Mouse (Mus musculus) liver, embryonic 12.5 days (tissue): ENCODE data around the gene Ppp1r9b. TPM values are rescaled to one million over a fixed set of nuclear protein-coding genes. Genes with fewer than 3 reads are reported as not detected.

ENCODE experiments used
- ATAC-seq: fragments of 200-750 bp; cut with Nextera tagmentation; 2 replicates; pipeline ENCODE4 v1.8.0; 2017; ENCODE audit warnings: moderate number of reproducible peaks, mild to moderate bottlenecking, moderate library complexity
- H3K27ac ChIP-seq: fragments of 300-500 bp; sonication (generic); 2 replicates; pipeline ENCODE4 v1.5.1; 2016; ENCODE audit warnings: mild to moderate bottlenecking
- H3K27me3 ChIP-seq: fragments of 300-500 bp; sonication (generic); replicated peaks from 2 replicates; pipeline ENCODE4 v1.6.1; 2016; ENCODE audit warnings: mild to moderate bottlenecking, moderate library complexity
- H3K36me3 ChIP-seq: fragments of 300-500 bp; sonication (generic); 2 replicates; pipeline ENCODE4 v1.6.1; 2016; ENCODE audit warnings: mild to moderate bottlenecking, moderate library complexity
- H3K4me1 ChIP-seq: fragments of 300-500 bp; sonication (generic); 2 replicates; pipeline ENCODE4 v1.6.1; 2016
- H3K4me2 ChIP-seq: fragments of 300-500 bp; sonication (generic); 2 replicates; pipeline ENCODE4 v1.6.1; 2016; ENCODE audit warnings: mild to moderate bottlenecking, moderate library complexity
- H3K4me3 ChIP-seq: fragments of 300-500 bp; sonication (generic); 2 replicates; pipeline ENCODE4 v1.5.1; 2016; ENCODE audit warnings: mild to moderate bottlenecking, moderate library complexity
- H3K9ac ChIP-seq: fragments of 300-500 bp; sonication (generic); 2 replicates; pipeline ENCODE4 v1.6.1; 2016; ENCODE audit warnings: mild to moderate bottlenecking, moderate library complexity
- H3K9me3 ChIP-seq: fragments of 300-500 bp; sonication (generic); replicated peaks from 2 replicates; pipeline ENCODE4 v1.6.1; 2016; ENCODE audit warnings: mild to moderate bottlenecking, moderate library complexity
- WGBS: fragments of 180-500 bp; shearing (Covaris S2); methylation state at CpG from one replicate; pipeline ENCODE4 v1.1.7; 2016; ENCODE audit not compliant: insufficient replicate concordance; 5-methylcytosine and 5-hydroxymethylcytosine counted together
- polyA plus RNA-seq: library from polyadenylated mRNA; unstranded; fragments of >200 nt; fragmentation: Nextera tagmentation; extraction: Ambion mirVana; gene quantifications from 2 replicates; pipeline ENCODE4 v1.2.1, GENCODE M21; 2016

The Ppp1r9b gene
- polyA plus RNA-seq, result 13.4 and 14.1 TPM in 2 replicates

DNA sequence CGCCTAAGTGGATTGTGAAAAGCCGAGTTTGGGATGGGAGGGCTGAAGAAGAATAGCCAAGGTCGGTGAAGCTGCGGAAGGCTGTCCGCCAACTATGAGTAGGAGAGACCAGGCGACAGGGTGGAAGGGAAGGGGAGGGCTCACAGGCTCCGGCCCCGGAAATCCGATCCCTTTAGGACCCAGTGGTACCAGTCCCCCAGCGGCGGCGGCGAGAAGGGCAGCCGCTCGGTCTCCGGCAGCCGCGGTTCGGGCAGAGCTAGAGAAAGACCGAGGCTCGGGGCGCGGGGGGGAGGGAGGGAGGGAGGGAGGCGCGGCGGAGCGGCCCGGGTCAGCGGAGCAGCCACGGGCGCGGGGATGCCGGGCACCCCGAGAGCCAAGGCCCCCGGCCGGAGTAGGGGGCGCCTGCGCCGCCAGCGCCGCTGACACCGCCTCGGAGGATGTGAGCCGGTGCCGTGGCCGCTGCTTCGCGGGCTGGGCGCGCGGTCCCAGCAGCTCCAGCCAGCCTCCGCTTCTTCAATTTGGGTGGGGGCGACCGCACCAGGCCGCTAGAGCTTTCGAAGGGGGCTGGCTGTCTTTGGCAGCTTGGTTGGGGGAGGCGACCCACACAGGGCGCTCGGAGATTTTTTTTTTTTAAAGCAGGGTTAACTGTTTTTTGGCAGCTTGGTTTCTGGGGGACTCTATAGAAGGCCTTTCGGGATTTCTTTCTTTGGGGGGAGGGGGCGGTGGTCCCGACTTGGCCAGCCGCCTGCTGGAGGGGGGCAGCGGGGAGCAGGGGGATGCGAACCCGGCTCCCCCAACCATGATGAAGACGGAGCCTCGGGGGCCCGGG lies at the start of gene Ppp1r9b:
Gene Ppp1r9b (plus strand): TSS at position 287 of the 829 bp plus-strand sequence.
- WGBS, result under 1% methylated on average over 41 of the region's 69 CpGs
- peak; percentile 84 for ATAC-seq

DNA sequence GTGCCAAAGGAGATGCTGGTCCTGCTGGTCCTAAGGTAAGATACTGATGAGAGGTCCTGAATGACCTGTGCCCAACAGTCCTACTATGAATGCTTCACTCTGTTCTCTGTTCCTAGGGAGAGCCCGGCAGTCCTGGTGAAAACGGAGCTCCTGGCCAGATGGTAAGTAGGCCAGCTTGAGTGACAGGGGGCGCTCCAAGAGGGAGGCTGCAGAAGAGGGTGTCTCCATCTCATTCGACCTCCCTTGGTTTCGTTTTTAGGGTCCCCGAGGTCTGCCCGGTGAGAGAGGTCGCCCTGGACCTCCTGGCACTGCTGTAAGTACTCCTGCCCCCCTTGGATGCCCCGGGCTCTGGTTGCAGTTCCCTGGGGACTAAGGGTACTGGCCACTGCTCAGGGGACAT lies 49.7 kb upstream of the Ppp1r9b start:
- ATAC-seq, result no peak
- H3K4me1 ChIP-seq, result peaks cover 14% of the 10 kb centered on the region
- H3K4me3 ChIP-seq, result no peak overlapping the region
- peak overlapping the region; percentile 12 for H3K4me2 ChIP-seq
- H3K9me3 ChIP-seq, result no peaks in the 10 kb centered on the region
- WGBS, result 13% methylated on average over 9 of the region's 9 CpGs
- H3K27ac ChIP-seq, result no peak overlapping the region
- peaks cover 97% of the 10 kb centered on the region for H3K27me3 ChIP-seq
- H3K36me3 ChIP-seq, result no peaks in the 10 kb centered on the region
- H3K9ac ChIP-seq, result no peak overlapping the region

More for the DNA sequence above, at the start of gene Ppp1r9b:
- H3K9ac ChIP-seq, result peak within 1 kb of the TSS; percentile 95
- no peaks in the 10 kb centered on the region for H3K27me3 ChIP-seq
- H3K4me1 ChIP-seq, result peaks cover 86% of the 10 kb centered on the region
- no peaks in the 10 kb centered on the region for H3K9me3 ChIP-seq
- peaks cover 26% of the 10 kb centered on the region for H3K36me3 ChIP-seq
- H3K4me3 ChIP-seq, result peak within 1 kb of the TSS; percentile 86
- H3K27ac ChIP-seq, result peak within 1 kb of the TSS; percentile 90
- peak within 1 kb of the TSS; percentile 94 for H3K4me2 ChIP-seq

DNA sequence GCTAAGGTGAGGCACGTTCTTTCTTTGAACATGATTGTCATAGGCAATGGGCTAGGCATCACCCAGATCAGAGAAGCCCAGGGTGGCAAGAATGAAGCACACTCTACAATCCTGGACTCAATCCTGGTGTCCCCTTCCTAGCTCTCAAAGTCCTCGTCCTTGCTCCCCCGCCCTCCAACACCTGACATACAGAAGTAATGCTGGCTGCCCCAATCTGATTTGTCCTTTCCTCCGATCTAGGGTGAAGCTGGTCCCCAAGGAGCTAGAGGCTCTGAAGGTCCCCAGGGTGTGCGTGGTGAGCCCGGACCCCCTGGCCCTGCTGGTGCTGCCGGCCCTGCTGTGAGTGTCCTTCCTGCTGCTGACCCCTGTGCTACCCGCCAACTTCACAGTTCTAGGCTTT lies 49.1 kb upstream of the Ppp1r9b start:
- no peak overlapping the region for H3K4me3 ChIP-seq
- 55% methylated on average over 8 of the region's 8 CpGs for WGBS
- no peak overlapping the region for H3K9ac ChIP-seq
- H3K27me3 ChIP-seq, result peaks cover 96% of the 10 kb centered on the region
- no peak overlapping the region for H3K27ac ChIP-seq
- no peak overlapping the region for H3K4me2 ChIP-seq
- peaks cover 11% of the 10 kb centered on the region for H3K4me1 ChIP-seq
- H3K36me3 ChIP-seq, result no peaks in the 10 kb centered on the region
- no peaks in the 10 kb centered on the region for H3K9me3 ChIP-seq
- no peak for ATAC-seq

DNA sequence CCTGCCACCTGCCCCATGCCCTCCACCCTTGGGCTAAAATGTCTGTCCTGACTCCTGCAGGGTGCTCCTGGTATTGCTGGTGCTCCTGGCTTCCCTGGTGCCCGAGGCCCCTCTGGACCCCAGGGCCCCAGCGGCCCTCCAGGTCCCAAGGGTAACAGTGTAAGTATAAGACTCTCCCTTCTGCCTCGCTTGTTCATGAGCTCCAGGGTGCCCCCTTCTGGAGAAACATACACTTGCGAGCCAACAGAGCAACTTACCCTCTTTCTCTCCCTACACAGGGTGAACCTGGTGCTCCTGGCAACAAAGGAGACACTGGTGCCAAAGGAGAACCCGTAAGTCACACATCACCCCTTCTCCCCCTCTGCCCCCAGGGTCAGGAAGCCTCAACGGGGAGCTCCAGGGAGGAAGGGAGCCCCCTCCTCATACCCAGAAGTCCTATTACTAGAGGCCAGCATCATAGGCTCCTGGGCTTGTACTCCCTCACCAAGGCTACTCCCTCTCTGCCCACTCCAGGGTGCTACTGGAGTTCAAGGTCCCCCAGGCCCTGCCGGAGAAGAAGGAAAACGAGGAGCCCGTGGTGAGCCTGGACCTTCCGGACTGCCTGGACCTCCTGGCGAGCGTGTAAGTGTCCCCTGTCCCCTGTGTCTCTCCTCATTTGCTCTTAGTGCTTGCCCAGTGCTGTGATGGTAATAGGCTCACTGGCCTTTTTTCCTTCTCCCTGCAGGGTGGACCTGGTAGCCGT lies 48.4 kb upstream of the Ppp1r9b start:
- WGBS, result 32% methylated on average over 13 of the region's 13 CpGs
- H3K9ac ChIP-seq, result no peak overlapping the region
- no peak for ATAC-seq
- H3K36me3 ChIP-seq, result no peaks in the 10 kb centered on the region
- no peak overlapping the region for H3K4me3 ChIP-seq
- H3K27ac ChIP-seq, result 0 out of 2 replicates have a peak overlapping the region, but pooled peaks have one; percentile 19
- H3K4me1 ChIP-seq, result peaks cover 5% of the 10 kb centered on the region
- H3K27me3 ChIP-seq, result peaks cover 98% of the 10 kb centered on the region
- no peak overlapping the region for H3K4me2 ChIP-seq
- H3K9me3 ChIP-seq, result no peaks in the 10 kb centered on the region

DNA sequence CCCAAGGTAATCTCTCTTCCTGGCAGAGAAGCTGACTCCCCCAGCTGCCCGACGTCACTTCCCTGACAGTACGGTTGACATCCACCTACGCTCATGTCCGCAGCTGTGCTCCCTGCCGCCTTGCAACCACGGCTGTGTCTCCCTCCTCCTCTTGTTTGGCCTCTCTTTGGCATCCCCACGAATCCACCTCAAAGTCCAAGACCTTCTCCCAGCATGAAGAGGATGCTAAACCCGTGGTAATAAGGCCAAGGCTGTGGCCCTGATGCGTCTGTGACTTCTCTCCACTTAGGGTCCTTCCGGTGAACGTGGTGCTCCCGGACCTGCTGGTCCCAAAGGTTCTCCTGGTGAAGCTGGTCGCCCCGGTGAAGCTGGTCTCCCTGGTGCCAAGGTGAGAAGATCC lies 47.8 kb upstream of the Ppp1r9b start:
- H3K4me2 ChIP-seq, result no peak overlapping the region
- no peak for ATAC-seq
- no peaks in the 10 kb centered on the region for H3K36me3 ChIP-seq
- H3K9me3 ChIP-seq, result no peaks in the 10 kb centered on the region
- no peaks in the 10 kb centered on the region for H3K4me1 ChIP-seq
- no peak overlapping the region for H3K4me3 ChIP-seq
- 0 out of 2 replicates have a peak overlapping the region, but pooled peaks have one; percentile 19 for H3K27ac ChIP-seq
- peaks cover 97% of the 10 kb centered on the region for H3K27me3 ChIP-seq
- WGBS, result 57% methylated on average over 15 of the region's 15 CpGs
- no peak overlapping the region for H3K9ac ChIP-seq

DNA sequence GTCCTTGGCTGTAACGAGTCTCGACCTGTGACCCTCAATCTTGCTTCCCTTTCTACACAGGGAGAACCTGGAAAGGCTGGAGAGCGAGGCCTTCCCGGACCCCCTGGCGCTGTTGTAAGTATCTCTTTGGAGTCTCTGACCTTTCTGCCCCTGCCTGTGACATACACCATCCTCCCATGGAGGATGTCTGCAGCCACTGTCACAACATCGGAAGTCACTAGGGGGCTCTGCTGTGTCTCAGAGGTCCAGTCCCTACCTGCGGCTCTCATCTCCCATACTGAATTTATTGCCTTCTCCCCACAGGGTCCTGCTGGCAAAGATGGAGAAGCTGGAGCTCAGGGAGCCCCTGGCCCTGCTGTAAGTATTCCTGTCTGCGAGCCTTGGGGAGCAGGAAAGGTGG lies 46.5 kb upstream of the Ppp1r9b start:
- no peaks in the 10 kb centered on the region for H3K36me3 ChIP-seq
- no peaks in the 10 kb centered on the region for H3K4me1 ChIP-seq
- H3K4me2 ChIP-seq, result no peak overlapping the region
- H3K9me3 ChIP-seq, result no peaks in the 10 kb centered on the region
- WGBS, result 32% methylated on average over 8 of the region's 8 CpGs
- H3K4me3 ChIP-seq, result no peak overlapping the region
- H3K9ac ChIP-seq, result no peak overlapping the region
- ATAC-seq, result no peak
- H3K27me3 ChIP-seq, result peaks cover 92% of the 10 kb centered on the region
- peak overlapping the region; percentile 9; the same call in 1 of the 2 replicates for H3K27ac ChIP-seq

DNA sequence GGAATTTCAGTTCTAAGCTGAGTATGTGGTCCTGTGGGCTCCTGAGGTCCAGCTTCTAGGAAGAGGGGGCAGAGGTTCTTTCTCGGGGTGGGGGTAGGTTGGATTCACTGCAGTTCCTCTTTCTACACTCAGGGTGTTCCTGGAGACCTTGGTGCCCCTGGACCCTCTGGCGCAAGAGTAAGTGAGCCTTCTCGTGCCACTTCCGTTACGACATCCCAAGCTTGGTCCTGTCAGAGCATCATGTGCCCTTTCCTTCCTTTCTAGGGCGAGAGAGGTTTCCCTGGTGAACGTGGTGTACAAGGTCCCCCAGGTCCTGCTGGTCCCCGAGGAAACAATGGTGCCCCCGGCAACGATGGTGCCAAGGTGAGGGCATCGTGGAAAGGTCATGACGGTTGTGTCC lies 45.6 kb upstream of the Ppp1r9b start:
- Histone ChIP-seq H3K27me3 (peaks cover 90% of the 10 kb centered on the region), H3K9ac (no peak overlapping the region), H3K4me3 (no peak overlapping the region), H3K9me3 (no peaks in the 10 kb centered on the region), H3K4me1 (no peaks in the 10 kb centered on the region), H3K27ac (no peak overlapping the region), H3K36me3 (no peaks in the 10 kb centered on the region), H3K4me2 (no peak overlapping the region)
- ATAC-seq, result no peak
- WGBS, result 57% methylated on average over 12 of the region's 12 CpGs

DNA sequence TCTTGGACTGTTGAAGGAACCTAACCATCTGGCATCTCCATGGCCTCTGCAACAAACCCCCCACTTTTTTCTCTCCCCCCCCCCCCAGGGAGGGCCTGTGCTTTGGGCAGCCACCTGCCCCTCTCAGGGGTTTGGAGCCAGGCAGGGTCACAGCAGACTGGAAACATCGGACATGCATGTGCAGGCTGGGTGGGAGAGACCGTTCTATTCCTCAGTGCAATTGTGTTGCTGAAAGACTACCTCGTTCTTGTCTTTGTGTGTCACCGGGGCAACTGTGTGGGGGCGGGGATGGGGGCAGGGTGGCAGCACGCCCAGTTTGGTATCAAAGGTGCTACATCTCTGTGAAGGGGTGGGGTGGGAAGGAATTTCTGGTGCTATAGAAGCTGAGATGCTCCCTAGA lies 38.7 kb upstream of the Ppp1r9b start:
- WGBS, result 15% methylated on average over 6 of the region's 6 CpGs
- no peaks in the 10 kb centered on the region for H3K9me3 ChIP-seq
- no peak overlapping the region for H3K27ac ChIP-seq
- H3K4me2 ChIP-seq, result no peak overlapping the region
- H3K4me3 ChIP-seq, result no peak overlapping the region
- no peak for ATAC-seq
- no peak overlapping the region for H3K9ac ChIP-seq
- H3K27me3 ChIP-seq, result peaks cover 58% of the 10 kb centered on the region
- no peaks in the 10 kb centered on the region for H3K4me1 ChIP-seq
- H3K36me3 ChIP-seq, result no peaks in the 10 kb centered on the region

DNA sequence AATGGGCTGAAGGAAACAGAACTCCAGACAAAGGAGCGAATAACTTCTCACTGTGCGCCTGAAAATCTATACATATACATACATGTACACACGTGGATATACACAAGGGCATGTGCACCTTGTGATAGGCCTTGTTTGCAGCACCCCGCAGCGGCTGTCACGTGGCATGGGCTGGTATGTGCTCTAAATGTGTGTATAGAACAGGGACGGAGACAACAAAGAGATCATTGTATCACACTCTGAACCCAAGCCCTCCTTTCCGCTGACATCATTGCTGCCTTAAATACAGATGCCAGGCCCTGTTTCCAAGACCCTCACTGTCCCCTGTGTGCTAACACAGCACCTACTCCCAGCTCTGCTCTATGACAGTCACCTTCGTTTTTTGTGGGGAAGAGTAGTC lies 35.7 kb upstream of the Ppp1r9b start:
- Histone ChIP-seq H3K4me2 (no peak overlapping the region), H3K4me3 (no peak overlapping the region), H3K36me3 (no peaks in the 10 kb centered on the region), H3K9ac (no peak overlapping the region), H3K27ac (no peak overlapping the region), H3K9me3 (no peaks in the 10 kb centered on the region), H3K27me3 (peaks cover 49% of the 10 kb centered on the region), H3K4me1 (peaks cover 9% of the 10 kb centered on the region; the same call in 1 of the 2 replicates)
- no peak for ATAC-seq
- 70% methylated on average over 9 of the region's 9 CpGs for WGBS

DNA sequence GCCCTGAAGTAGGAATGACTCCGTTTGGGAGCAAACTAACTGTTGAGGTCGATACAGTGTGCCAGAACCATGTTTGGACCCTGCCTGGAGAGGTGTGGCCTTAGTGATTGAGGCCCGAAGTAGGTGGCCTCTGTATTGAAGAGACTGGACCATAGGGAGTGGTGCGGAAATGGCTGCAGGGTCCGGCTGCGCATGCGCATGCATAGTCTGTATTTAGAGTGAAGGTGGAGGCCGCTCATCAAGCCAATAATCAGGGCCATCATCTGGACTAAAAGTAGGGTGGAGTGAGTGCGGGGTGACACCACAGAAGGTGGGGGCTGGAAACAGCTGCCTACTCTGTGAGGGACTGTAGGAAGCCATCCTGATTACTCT lies 33.2 kb upstream of the Ppp1r9b start:
- Histone ChIP-seq H3K4me3 (no peak overlapping the region), H3K9ac (no peak overlapping the region), H3K36me3 (no peaks in the 10 kb centered on the region), H3K4me2 (no peak overlapping the region), H3K4me1 (peaks cover 9% of the 10 kb centered on the region; the same call in 1 of the 2 replicates), H3K27me3 (peaks cover 30% of the 10 kb centered on the region; the same call in 1 of the 2 replicates), H3K9me3 (no peaks in the 10 kb centered on the region), H3K27ac (no peak overlapping the region)
- WGBS, result 64% methylated on average over 9 of the region's 9 CpGs
- no peak for ATAC-seq

DNA sequence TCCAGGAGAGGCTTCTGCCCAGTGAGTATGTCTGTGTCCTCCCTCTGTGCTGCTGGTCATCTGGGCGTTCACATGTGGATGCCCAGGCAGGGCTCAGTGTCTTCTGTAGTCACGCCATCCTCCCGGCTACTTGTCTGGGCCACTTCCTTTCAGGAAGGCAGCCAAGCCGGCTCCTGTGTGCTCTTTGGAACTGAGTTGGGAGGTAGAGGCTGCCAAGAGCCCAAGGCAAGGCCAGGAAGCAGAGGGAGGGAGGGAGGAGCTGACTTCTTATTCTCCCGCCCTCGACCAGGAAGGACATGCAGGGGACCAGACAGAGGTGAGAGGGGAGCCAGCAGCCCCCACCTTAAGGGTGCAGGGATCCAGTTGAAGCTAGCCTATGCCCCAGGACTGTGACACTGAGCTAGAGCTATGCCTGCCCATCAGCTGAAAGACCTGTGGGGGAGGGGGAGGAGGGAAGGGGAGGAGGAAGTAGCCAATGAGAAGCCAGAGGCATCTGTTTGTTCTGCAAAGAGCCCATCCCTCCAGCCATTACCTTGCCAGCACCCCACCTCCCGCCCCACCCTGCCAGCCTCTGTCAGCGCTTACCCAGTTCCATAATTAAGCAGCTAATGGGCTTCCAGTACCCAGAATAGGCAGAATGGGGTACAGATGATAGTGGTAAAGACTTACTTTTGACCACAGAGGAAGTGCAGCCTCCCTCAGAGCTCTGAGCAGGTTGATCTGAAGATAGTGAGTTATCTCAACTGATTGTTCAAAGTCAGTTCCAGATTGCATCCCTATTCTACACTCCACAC lies 32.6 kb upstream of the Ppp1r9b start:
- Histone ChIP-seq H3K9me3 (no peaks in the 10 kb centered on the region), H3K36me3 (no peaks in the 10 kb centered on the region), H3K4me1 (peaks cover 9% of the 10 kb centered on the region; the same call in 1 of the 2 replicates), H3K27ac (no peak overlapping the region), H3K27me3 (peaks cover 25% of the 10 kb centered on the region; the same call in 1 of the 2 replicates), H3K4me3 (no peak overlapping the region), H3K4me2 (no peak overlapping the region), H3K9ac (no peak overlapping the region)
- 12% methylated on average over 8 of the region's 8 CpGs for WGBS
- 0 out of 2 replicates have a peak, but pooled peaks have one; percentile 47 for ATAC-seq
